Mouse (Mus musculus): ENCODE results near the gene Nkx2-4. TPM values are rescaled to one million over a fixed set of nuclear protein-coding genes. Genes with fewer than 3 reads are reported as not detected.

Gene Nkx2-4
- total RNA-seq, 2 experiments from 2014 or later, result not detected

Other genes with a start within 250 kb of the Nkx2-4 start
- gene Kiz, start 229.6 kb downstream of the Nkx2-4 start, total RNA-seq (2014; fragmentation: Nextera tagmentation), result 21.9 and 29.3 TPM in 2 replicates
- 24.0 and 25.1 TPM in 2 replicates for gene Kiz, start 229.6 kb downstream of the Nkx2-4 start, total RNA-seq (2017)
- 65.4 and 71.1 TPM in 2 replicates for gene Xrn2, start 72.4 kb downstream of the Nkx2-4 start, total RNA-seq (2014; fragmentation: Nextera tagmentation)
- 137 and 164 TPM in 2 replicates for gene Xrn2, start 72.4 kb downstream of the Nkx2-4 start, total RNA-seq (2017)
- not detected in 2 replicates for gene Nkx2-2, start 108.8 kb upstream of the Nkx2-4 start, total RNA-seq (2014; fragmentation: Nextera tagmentation)
- gene Nkx2-2, start 108.8 kb upstream of the Nkx2-4 start, total RNA-seq (2017), result not detected in 2 replicates

All from granulocyte monocyte progenitor cell, adult 5-6 weeks (primary cell).